Mouse (Mus musculus) lung, adult 2 months (tissue): ENCODE results near the gene Tuba4a.

Experiments used
- CTCF ChIP-seq: fragments of 200-500 bp; IDR thresholded peaks from 2 replicates; pipeline ENCODE4 v1.5.1; 2011; ENCODE audit warnings: mild to moderate bottlenecking, low read length, control low read depth; ENCODE audit not compliant: insufficient read depth
- POLR2A ChIP-seq: fragments of 200-500 bp; IDR thresholded peaks from 2 replicates; pipeline ENCODE4 v1.6.1; 2011; ENCODE audit warnings: low read depth, mild to moderate bottlenecking, control low read depth, low read length, borderline replicate concordance; ENCODE audit errors: extremely low read depth

- 0 out of 2 replicates have a peak, but pooled peaks have one; percentile 9 for TF ChIP-seq POLR2A
- TF ChIP-seq CTCF, result peak; percentile 59
Observed at GRCm38 (mm10) chr1:75251112-75251970, 31.7 kb upstream of the Tuba4a start.
